Mouse (Mus musculus) G1E-ER4 (cell line): ENCODE data around the gene Chmp2a. TPM values are rescaled to one million over a fixed set of nuclear protein-coding genes. Genes with fewer than 3 reads are reported as not detected.

Experiments
- GATA1 ChIP-seq: IDR thresholded peaks from one replicate; pipeline ENCODE4 v1.8.0; 2012; ENCODE audit warnings: low read length, inconsistent platforms
- polyA plus RNA-seq: library from polyadenylated mRNA; stranded (reverse); fragments of >175 nt; gene quantifications from 2 replicates; pipeline ENCODE4 v1.2.3, GENCODE M21; 2012

Gene Chmp2a
- polyA plus RNA-seq, 1 experiment = 86.1 TPM

DNA sequence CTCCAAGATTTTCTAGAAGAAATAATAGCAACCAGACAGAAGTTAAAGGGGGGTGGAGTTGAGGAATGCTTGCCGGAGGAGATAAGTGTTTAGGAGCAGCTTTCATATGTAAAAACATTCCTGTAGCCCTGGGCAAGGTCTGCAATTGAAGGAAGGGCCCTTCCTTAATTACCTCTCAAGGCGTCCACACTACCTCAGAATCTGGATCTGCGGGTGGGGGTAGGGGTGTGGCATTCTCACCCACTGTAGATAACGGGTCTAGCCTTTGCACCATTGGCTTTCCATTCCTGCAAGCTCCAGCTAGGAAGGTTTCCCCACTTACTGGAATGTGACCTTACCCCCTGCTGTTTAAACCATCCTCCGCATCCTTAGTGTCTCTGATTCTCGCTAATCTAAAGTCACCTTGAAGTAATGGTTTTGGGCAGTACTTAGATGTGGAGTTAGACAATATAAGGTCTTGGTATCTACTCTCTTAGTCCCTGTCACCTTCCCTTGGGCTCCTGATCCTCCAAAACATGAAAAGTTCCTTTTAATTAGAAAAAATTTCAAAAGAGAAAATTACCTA, 20.2 kb downstream of the Chmp2a start:
- TF ChIP-seq GATA1 = no peak

GRCm38 (mm10) chr7:13013671-13014070, 20.9 kb downstream of the Chmp2a start:
- TF ChIP-seq GATA1 = no peak

- TF ChIP-seq GATA1 = no peak
Observed at GRCm38 (mm10) chr7:13010005-13010908, 24.4 kb downstream of the Chmp2a start, which contains the start of gene Zbtb45. TSS of gene Zbtb45 (minus strand) at chr7:13010034.

DNA sequence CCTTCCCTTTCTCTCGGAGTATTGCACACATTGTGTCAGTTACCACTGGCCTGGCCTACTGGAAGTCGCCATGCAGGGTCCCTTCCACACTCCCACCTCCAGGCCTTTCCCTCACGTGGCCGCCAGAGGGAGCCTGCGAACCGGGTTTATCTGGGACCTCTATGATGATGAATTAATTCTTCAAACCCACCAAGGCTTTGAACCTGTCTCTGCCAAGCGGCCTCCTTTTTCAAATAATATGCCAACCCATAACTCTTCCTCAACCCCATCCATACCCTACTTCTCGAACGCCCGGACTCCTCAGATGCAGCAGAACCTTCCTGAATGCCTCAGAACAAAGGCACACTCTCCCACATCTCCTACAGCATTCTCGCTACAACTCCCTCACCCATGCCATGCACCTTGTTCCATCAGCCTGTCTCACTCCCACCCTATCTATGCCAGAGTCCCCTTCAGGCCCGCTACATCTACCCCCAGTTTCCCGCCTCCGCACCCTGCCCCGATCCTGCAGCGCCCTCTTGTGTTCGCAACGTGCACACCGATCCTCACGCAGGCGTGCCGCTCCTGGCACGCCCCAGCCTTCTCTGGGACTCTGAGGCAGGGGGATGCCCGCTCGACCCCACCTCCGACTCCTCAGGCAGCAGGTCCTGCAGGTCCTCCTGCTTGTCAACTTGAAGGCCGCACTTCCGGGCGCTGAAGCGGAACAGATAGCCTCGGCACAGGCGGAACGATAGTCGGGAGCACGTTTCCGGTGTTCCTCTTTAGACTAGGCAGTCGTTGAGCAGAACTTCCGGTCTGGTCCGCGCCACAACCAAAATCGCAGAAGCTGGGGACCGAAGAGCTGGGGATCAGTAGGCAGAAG, 25.2 kb downstream of the Chmp2a start:
- TF ChIP-seq GATA1 = no peak

DNA sequence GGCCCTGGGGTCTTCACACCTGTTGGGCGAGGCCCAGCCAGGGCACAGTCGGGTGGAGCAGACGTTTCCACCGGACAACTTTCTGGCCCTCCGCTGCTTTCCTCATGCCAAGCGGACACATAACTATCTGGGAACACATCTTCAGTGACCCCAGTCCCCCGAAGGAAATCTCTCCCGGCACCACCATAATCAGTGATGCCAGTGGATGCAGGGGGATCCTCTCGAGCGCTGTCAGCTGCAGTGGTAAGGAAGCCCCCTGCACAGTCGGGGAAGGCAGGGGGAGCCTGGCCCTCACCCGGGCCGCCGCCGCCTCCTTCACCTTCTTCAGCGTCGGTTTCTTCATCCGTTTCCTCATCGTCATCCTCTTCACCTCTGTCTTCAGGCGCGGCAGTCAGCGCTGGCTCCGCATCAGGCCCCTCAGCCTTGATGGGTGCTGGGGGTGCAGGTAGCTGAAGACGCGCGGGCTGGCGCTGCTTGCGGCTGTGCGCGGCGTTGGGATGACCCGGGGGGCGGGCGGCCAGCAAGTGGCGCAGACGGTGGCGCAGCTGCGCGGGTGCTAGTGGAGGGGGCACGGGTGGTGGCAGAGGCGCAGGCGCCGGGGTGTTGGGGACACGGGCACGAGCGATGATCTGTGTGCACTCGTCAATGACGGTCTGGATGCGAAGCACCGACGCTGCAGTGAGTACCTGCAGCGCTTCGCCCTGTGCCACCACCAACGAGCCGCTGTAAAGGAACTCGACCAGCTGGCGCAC, 27.1 kb downstream of the Chmp2a start:
- TF ChIP-seq GATA1 = no peak

GRCm38 (mm10) chr7:13006531-13006930, 28.1 kb downstream of the Chmp2a start:
- no peak for TF ChIP-seq GATA1

DNA sequence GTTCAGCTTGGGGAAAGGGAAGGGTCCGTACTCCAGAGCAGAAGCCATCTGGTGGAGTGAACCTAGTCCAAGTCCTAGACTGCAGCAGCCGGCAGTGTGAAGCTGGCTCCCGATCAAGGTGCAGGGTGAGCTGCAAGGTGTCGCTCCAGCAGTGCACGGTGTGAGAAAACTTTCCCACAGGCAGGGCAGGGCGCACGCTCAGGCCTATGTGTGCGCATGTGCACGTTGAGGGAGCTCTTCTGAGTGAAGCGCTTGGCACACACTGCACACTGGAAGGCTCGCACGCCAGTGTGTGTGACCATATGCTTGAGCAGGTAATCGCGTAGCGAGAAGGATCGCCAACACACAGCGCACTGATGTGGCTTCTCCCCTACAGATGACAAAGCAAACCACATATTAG, 28.6 kb downstream of the Chmp2a start:
- no peak for TF ChIP-seq GATA1

- TF ChIP-seq GATA1 = no peak
Observed at GRCm38 (mm10) chr7:13003380-13003779, 31.2 kb downstream of the Chmp2a start.

- no peak for TF ChIP-seq GATA1
Observed at GRCm38 (mm10) chr7:13001584-13001983, 33.0 kb downstream of the Chmp2a start.

DNA sequence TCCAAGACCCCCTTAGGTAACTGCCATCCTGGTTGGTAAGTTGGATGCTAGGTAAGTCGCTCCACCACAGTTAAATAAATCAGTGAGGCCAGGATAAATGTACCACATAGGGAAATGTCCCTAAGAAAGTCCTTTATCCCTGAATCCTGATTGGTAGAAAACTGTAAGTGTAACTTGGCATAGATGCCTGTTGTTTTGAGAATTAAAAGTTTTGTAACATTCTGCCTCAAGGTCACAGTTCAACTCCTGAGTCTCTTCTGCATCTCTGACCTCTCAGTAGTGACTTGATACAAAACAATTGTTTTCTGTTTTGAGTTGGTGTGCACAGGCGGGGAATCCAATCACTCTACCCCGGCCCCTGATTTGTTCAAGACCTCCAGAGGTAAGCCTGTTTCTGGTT, 35.8 kb downstream of the Chmp2a start, which contains the start of gene Trim28:
Gene Trim28, plus strand, starts transcription at position 264 of the 400 bp plus-strand sequence.
- TF ChIP-seq GATA1 = no peak

DNA sequence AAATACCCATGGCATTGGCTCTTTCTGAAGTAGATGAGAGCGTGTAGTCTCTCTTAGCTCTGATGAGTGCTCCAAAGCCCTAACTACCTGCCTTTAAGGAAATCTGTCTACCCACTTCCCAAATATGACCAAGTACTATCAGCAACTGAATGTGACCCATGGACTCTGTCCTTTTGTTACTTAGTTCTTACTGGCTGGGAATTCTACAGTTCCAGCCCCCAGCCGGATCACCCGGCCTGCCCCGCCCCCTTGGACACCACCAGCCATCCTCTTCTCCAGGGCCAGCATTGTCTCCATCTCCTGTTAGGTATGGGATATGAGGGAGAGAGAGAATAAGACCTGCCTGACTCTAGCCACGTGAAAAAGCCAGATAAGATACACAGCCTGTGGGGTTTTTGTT, 36.6 kb downstream of the Chmp2a start, which contains the start of gene Slc27a5:
Gene Slc27a5, minus strand, starts transcription at position 140 of the 400 bp plus-strand sequence.
- no peak for TF ChIP-seq GATA1

- no peak for TF ChIP-seq GATA1
Observed at GRCm38 (mm10) chr7:12997230-12997629, 37.4 kb downstream of the Chmp2a start.

DNA sequence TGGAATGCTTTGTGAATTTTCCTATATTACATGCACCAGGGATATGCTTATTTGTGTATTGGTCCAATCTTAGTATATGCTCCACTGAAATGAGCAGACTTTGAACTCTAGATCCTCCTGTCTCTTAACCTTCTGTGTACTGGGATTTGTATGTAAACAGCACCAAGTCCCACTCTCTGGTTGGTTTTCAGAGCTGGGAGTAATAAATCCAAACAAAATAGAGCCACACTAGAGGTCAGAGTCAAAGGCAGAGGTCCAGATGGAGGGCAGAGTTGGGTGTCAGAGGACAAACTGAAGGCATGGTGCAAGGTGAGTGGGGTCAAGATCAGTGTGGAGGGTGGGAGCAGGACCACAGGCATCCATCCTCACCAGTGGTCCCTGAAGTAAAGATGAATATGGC, 38.7 kb downstream of the Chmp2a start:
- no peak for TF ChIP-seq GATA1

DNA sequence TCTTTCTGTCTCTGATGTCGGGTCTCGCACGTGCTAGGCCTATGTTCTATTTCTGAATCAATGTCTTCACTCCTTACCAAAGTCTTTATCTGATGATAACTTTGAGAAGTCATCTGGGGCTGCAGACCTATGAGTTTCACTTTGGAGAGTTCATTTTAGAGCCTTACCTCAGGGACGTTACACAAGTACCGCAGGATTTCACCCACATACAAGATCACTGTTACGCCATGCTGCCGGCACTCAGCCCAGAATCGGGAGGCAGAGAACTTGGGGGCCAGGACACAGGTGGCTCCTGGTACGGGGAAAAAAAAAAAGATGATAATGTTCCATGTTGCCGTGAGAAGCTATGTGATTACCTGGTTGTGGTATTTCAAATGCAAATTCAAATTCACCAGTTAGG, 41.5 kb downstream of the Chmp2a start:
- no peak for TF ChIP-seq GATA1

DNA sequence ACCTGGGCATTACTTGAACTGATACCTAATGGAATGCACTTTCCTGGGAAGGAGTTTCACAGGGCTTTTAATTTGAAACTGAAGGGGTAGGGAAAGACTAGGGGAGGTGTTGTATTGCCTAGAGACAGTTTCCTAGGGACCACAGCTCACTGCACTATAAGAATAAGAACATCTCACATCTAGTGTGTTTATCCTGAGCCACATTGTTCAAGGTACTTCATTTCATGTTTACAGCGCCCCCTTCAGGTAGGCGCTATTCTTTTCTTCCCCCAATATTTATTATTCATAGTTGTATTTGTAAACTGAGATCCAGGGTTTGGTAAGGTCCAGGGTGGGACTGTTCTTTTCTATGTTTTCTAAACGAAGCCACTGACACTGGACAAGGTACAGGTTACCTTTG, 42.4 kb downstream of the Chmp2a start:
- TF ChIP-seq GATA1 = no peak
